Mouse (Mus musculus) embryonic facial prominence, embryonic 11.5 days (tissue): ENCODE measurements at regions not wholly inside any gene's neighbourhood (a gene's known extent, or its start where the extent isn't known, plus 50 kb on each side); places are given as distances from the start of the nearest gene placed in this dataset.

Experiments
- ATAC-seq: fragments of 200-750 bp; cut with Nextera tagmentation; replicated peaks from 2 replicates; pipeline ENCODE4 v1.8.0; 2017; ENCODE audit warnings: low read depth; ENCODE audit not compliant: insufficient number of reproducible peaks, low FRiP score, low TSS enrichment
- DNase-seq: peaks from one replicate; pipeline ENCODE4 v3.0.0-alpha.2; 2015; ENCODE audit warnings: low spot score
- H3K27ac ChIP-seq: fragments of 300-500 bp; sonication (generic); replicated peaks from 2 replicates; pipeline ENCODE4 v1.5.1; 2014; ENCODE audit warnings: mild to moderate bottlenecking, low read depth, low read length, control low read depth
- H3K27me3 ChIP-seq: fragments of 300-500 bp; sonication (generic); 2 replicates; pipeline ENCODE4 v1.6.1; 2014; ENCODE audit warnings: mild to moderate bottlenecking, low read length, moderate library complexity, mixed read lengths; ENCODE audit not compliant: control insufficient read depth, insufficient read depth
- H3K36me3 ChIP-seq: fragments of 300-500 bp; sonication (generic); replicated peaks from 2 replicates; pipeline ENCODE4 v1.6.1; 2014; ENCODE audit warnings: low read depth, mild to moderate bottlenecking, low read length, moderate library complexity, mixed read lengths; ENCODE audit not compliant: control insufficient read depth, insufficient read depth
- H3K4me1 ChIP-seq: fragments of 300-500 bp; sonication (generic); 2 replicates; pipeline ENCODE4 v1.6.1; 2014; ENCODE audit warnings: low read length, mixed read lengths; ENCODE audit not compliant: control insufficient read depth, insufficient read depth
- H3K4me2 ChIP-seq: fragments of 300-500 bp; sonication (generic); 2 replicates; pipeline ENCODE4 v1.6.1; 2014; ENCODE audit warnings: low read depth, mild to moderate bottlenecking, control low read depth, low read length, moderate library complexity
- H3K4me3 ChIP-seq: fragments of 300-500 bp; sonication (generic); 2 replicates; pipeline ENCODE4 v1.5.1; 2014; ENCODE audit warnings: low read depth, low read length, control low read depth
- H3K9ac ChIP-seq: fragments of 300-500 bp; sonication (generic); replicated peaks from 2 replicates; pipeline ENCODE4 v1.6.1; 2014; ENCODE audit warnings: mild to moderate bottlenecking, control low read depth, low read length
- H3K9me3 ChIP-seq: fragments of 300-500 bp; sonication (generic); replicated peaks from 2 replicates; pipeline ENCODE4 v1.6.1; 2016; ENCODE audit warnings: mild to moderate bottlenecking, low read length, inconsistent platforms, mixed read lengths; ENCODE audit not compliant: control insufficient read depth
- WGBS: fragments of 180-500 bp; shearing (Covaris S2); extraction: QIAGEN DNeasy Blood & Tissue Kit; methylation state at CpG from one replicate; pipeline ENCODE4 v1.1.7; 2014; 5-methylcytosine and 5-hydroxymethylcytosine counted together

GRCm38 (mm10) chr1:71837039-71837648 lies 184.1 kb upstream of the Fn1 start:
- H3K9me3 ChIP-seq, result no peaks in the 10 kb centered on the region
- no peak for ATAC-seq
- no peak overlapping the region for H3K27ac ChIP-seq
- H3K36me3 ChIP-seq, result no peaks in the 10 kb centered on the region
- no peak overlapping the region for H3K4me2 ChIP-seq
- DNase-seq, result no peak
- H3K9ac ChIP-seq, result no peak overlapping the region
- no peak overlapping the region for H3K4me3 ChIP-seq
- H3K4me1 ChIP-seq, result no peaks in the 10 kb centered on the region
- no peaks in the 10 kb centered on the region for H3K27me3 ChIP-seq
- 75% methylated on average over 20 of the region's 20 CpGs for WGBS

- no peak overlapping the region for H3K4me2 ChIP-seq
Observed at GRCm38 (mm10) chr1:71830379-71830778, 177.4 kb upstream of the Fn1 start.

GRCm38 (mm10) chr1:71824410-71824809 lies 171.4 kb upstream of the Fn1 start:
- H3K9ac ChIP-seq, result no peak overlapping the region
- H3K9me3 ChIP-seq, result no peaks in the 10 kb centered on the region
- no peaks in the 10 kb centered on the region for H3K36me3 ChIP-seq
- H3K4me2 ChIP-seq, result no peak overlapping the region
- H3K27ac ChIP-seq, result no peak overlapping the region
- 92% methylated on average over 5 of the region's 5 CpGs for WGBS
- no peak for ATAC-seq
- H3K4me3 ChIP-seq, result no peak overlapping the region
- no peaks in the 10 kb centered on the region for H3K27me3 ChIP-seq
- DNase-seq, result no peak
- H3K4me1 ChIP-seq, result no peaks in the 10 kb centered on the region

More at GRCm38 (mm10) chr1:71830379-71830778, 177.4 kb upstream of the Fn1 start:
- no peaks in the 10 kb centered on the region for H3K9me3 ChIP-seq
- H3K27ac ChIP-seq, result no peak overlapping the region
- no peaks in the 10 kb centered on the region for H3K27me3 ChIP-seq
- H3K4me3 ChIP-seq, result no peak overlapping the region
- DNase-seq (no peak), ATAC-seq (no peak)
- 90% methylated on average over 6 of the region's 6 CpGs for WGBS
- no peak overlapping the region for H3K9ac ChIP-seq
- H3K4me1 ChIP-seq, result no peaks in the 10 kb centered on the region
- H3K36me3 ChIP-seq, result no peaks in the 10 kb centered on the region

- WGBS, result 69% methylated on average over 3 of the region's 3 CpGs
- H3K36me3 ChIP-seq, result no peaks in the 10 kb centered on the region
Observed at GRCm38 (mm10) chr1:71822123-71822522, 169.1 kb upstream of the Fn1 start.

GRCm38 (mm10) chr1:71821099-71821498 lies 168.1 kb upstream of the Fn1 start:
- DNase-seq, result no peak
- Histone ChIP-seq H3K27ac (no peak overlapping the region), H3K4me3 (no peak overlapping the region), H3K9ac (no peak overlapping the region), H3K4me1 (no peaks in the 10 kb centered on the region), H3K27me3 (no peaks in the 10 kb centered on the region), H3K9me3 (no peaks in the 10 kb centered on the region), H3K4me2 (no peak overlapping the region), H3K36me3 (no peaks in the 10 kb centered on the region)
- WGBS, result 84% methylated on average over 7 of the region's 7 CpGs
- no peak for ATAC-seq

More at GRCm38 (mm10) chr1:71822123-71822522, 169.1 kb upstream of the Fn1 start:
- Histone ChIP-seq H3K4me3 (no peak overlapping the region), H3K9ac (no peak overlapping the region), H3K4me2 (no peak overlapping the region), H3K4me1 (no peaks in the 10 kb centered on the region), H3K27ac (no peak overlapping the region), H3K9me3 (no peaks in the 10 kb centered on the region), H3K27me3 (no peaks in the 10 kb centered on the region)
- DNase-seq, result no peak
- ATAC-seq, result no peak

GRCm38 (mm10) chr1:71816306-71816705 lies 163.3 kb upstream of the Fn1 start:
- H3K27ac ChIP-seq, result no peak overlapping the region
- H3K4me3 ChIP-seq, result no peak overlapping the region
- no peak overlapping the region for H3K9ac ChIP-seq
- no peaks in the 10 kb centered on the region for H3K9me3 ChIP-seq
- no peak overlapping the region for H3K4me2 ChIP-seq
- no peaks in the 10 kb centered on the region for H3K36me3 ChIP-seq
- H3K4me1 ChIP-seq, result no peaks in the 10 kb centered on the region
- WGBS, result 81% methylated on average over 9 of the region's 9 CpGs
- ATAC-seq, result no peak
- no peaks in the 10 kb centered on the region for H3K27me3 ChIP-seq
- DNase-seq, result no peak

GRCm38 (mm10) chr1:71814141-71814540 lies 161.1 kb upstream of the Fn1 start:
- no peaks in the 10 kb centered on the region for H3K4me1 ChIP-seq
- no peaks in the 10 kb centered on the region for H3K36me3 ChIP-seq
- no peaks in the 10 kb centered on the region for H3K27me3 ChIP-seq
- DNase-seq (no peak), ATAC-seq (no peak)
- 78% methylated on average over 4 of the region's 4 CpGs for WGBS
- H3K4me2 ChIP-seq, result no peak overlapping the region
- no peak overlapping the region for H3K27ac ChIP-seq
- H3K9ac ChIP-seq, result no peak overlapping the region
- no peaks in the 10 kb centered on the region for H3K9me3 ChIP-seq
- H3K4me3 ChIP-seq, result no peak overlapping the region

GRCm38 (mm10) chr1:71812171-71812695 lies 159.2 kb upstream of the Fn1 start:
- Histone ChIP-seq H3K36me3 (no peaks in the 10 kb centered on the region), H3K4me1 (no peaks in the 10 kb centered on the region)
- 92% methylated on average over 11 of the region's 11 CpGs for WGBS

More at GRCm38 (mm10) chr1:71812171-71812695, 159.2 kb upstream of the Fn1 start:
- Histone ChIP-seq H3K27me3 (no peaks in the 10 kb centered on the region), H3K9me3 (no peaks in the 10 kb centered on the region), H3K9ac (no peak overlapping the region), H3K4me2 (no peak overlapping the region), H3K4me3 (no peak overlapping the region), H3K27ac (no peak overlapping the region)
- ATAC-seq (no peak), DNase-seq (no peak)
